Mouse (Mus musculus): ENCODE data around the gene St3gal4.

The St3gal4 gene

DNA sequence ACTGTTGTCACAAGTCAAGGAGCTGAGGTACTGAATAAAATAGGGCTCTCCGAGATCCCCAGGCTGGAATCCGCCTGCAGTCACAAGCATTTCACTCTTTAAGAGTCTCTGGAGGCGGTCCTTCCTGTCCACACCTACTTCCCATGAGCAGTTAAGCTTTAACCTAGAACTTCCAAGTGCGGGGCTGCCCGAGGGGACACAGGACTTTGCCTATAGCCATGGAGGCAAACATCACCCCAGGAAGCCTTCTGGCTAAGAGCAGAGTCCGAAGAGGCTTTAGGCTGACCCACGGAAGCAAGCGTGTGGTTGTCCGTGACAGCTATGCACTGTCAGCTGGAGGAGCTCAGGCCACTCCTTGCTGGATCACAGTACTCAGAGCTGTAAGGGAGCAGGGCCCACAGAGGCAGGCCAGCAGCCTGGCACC is 9.9 kb upstream of the St3gal4 start:
- DNase-seq (ENCODE audit: low spot score in 2 of 2): no peak

DNA sequence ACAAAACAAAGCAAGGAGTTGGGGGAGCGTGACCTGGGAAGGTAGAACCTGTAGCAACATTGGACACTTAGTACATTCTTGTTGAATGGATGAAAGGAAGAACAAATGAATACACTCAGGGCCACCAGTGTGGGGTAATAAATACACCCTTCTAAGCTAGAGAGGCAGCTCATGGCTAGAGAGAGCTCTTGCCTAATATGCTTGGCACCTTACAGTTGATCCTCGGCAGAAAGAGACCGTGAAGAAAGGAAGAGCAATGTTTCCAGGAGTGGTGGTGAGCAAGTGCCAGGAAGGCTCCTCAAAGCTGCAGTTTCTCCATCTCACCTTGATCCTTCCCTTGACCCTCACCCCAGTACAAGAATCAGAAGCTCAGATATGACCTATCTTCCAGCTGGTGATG is 9.5 kb upstream of the St3gal4 start:
- no peak for DNase-seq (ENCODE audit: low spot score in 2 of 2)

DNA sequence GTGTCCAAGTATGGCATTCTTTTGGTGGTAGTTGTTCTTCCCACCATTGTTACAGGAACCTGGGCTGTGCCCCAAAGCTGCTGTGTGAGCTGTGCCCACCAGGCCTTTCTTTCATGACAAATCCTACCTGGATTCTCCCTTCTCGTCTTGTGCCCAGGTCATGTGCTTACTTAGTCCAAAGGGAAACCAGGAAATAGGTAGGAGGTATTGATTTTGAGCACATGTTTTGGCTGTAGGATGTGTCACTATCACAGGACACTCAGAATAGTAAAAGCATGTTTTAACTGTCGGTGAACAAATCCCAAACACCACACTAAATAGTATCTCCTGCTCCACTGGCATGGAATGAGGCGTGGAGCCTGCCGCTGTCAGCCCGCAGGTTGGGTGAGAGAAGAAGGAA is 8.5 kb upstream of the St3gal4 start:
- DNase-seq (ENCODE audit: low spot score in 2 of 2): no peak

DNA sequence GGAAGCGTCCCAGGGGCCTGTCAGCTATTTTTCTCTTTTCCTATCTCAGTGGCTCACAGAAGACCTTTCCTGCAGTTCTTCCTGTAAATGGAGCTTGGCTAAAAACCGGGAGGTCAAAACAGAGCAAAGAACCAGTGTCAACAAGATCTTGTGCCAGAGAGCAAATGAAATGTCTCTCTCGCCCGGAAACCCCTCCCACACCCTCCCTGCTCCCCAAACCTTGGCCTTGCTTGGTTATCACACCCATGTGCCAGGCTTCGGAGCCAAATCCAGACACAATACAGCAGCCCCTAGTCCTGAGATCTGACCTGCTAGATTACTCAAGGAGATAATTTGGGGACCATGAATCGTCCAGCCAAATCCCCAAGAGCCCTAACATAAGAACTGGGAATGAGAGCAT is 8.1 kb upstream of the St3gal4 start:
- no peak for DNase-seq (ENCODE audit: low spot score in 2 of 2)

DNA sequence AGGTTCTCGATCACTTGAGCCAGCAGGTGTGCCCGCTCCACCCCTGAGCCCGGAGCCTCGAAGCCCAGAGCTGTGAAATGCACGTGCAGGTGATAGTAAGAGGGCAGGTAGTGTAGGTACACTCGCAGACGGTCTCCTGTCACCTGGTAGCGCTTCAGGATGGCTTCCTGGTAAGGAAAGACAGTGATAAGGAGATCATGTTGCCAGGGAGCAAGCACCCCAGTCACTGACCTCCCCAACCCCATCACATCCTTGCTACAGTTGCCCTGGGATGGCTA is 5.5 kb upstream of the St3gal4 start:
- no peak for DNase-seq (ENCODE audit: low spot score in 2 of 2)

DNA sequence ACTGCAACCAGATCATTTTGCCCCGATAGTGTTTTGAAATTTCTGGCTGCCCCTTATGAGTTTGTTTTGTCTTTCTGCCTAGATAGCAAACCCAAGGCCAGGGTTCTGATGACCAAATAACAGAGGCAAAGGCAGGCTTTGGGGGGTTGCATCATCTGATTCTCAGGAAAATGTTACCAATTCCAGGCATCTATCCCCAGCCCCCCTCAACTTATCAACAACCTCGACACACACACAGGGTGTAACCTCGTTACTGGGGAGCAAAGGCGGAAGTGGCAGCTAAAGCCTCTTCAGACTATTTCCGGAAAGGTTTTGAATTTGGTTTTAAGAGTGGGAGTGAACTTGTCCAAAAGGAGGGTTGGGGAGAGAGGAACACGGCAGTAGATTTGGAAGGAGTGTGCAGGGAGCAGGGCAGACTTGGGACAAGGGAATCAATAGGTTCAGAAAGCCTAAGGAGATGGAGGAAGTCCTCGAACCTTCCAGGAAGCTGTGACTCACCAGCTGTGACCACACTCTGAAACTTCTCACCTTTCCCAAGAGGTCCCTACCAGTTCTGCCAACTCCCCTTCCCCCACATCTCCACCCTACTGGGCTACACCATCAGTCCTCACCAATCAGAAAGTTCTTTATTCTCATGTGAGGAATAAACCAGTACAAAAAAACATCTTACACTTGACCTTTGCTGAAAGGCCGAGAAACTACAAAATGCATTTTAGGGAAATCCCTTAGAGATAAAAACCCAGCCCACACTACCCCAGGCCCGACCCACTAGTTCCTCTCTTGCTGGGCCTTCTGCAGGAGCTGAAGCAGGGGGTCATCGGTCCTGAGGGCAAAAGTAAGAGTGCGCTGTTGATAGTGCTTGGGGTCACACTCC is 5.0 kb upstream of the St3gal4 start:
- DNase-seq (ENCODE audit: low spot score in 2 of 2): no peak

DNA sequence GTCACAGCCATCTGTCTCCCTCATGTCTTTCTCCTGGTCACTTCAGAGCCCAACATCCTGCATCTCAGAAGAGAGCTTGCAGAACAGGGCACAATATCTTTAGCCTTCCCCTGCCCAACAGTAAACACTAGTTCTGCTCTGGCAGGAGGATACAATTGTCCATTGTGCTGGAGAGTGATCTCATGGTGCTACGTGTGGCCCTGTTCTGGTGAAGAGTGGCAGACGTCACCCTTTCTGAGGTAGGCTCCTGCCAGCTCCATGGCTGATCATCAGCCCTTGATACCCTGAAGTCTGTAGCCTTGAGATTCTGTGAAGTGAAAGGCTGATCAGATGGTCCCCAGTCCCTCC is 4.4 kb upstream of the St3gal4 start:
- no peak for DNase-seq (ENCODE audit: low spot score in 2 of 2)

DNA sequence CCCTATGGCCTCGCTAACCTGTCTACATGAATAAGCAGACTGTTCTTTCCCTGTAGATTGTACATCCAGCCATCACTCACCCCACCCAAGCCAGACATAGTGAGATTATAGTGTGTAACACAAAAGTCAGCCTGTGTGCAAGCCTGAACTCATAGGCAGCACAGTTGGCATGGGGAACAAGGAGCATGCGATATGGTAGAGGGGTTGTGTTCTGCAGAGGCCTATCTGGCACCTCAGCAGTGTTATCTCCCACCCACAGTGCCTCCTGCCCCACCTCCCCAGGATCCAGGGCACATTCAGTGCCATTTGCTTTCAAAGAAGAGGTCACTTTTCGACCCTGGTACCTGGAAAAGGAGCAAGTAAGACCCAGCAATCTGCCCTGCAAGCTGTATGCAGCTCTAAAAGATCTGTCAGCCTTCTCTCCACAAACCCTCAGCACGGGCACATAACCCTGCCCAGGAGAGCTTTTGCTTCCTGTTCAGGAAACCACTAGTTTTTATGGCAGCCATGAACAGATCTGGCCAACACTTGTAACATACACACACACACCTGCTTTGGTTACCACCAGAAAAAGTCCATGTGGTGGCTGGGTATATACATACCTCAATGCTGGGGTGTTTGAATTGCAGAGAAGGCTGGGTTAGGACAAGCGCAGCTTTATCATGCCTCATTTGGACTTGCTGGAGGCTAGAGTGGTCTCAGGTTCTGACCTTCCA is 3.6 kb upstream of the St3gal4 start:
- DNase-seq (ENCODE audit: low spot score in 2 of 2): no peak

DNA sequence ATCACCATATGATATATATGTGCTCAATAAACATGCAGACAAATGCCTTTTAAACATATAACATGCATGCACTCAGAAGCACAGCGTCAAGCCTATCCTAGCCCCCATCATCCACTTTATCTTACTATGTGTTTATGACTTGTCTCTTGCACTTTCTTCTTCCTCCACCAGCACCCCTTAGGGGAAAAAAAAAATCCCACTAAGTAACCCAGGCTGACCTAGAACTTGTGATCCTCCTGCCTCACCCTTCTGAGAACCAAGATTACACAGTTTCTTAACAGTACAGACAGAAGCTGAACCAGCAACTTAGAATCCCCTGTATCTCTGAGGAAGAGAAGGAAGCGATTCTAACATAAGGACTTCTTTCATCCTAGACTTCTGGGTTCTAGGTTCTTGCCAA is 505 bp downstream of the St3gal4 start:
- no peak for DNase-seq (ENCODE audit: low spot score in 2 of 2)

DNA sequence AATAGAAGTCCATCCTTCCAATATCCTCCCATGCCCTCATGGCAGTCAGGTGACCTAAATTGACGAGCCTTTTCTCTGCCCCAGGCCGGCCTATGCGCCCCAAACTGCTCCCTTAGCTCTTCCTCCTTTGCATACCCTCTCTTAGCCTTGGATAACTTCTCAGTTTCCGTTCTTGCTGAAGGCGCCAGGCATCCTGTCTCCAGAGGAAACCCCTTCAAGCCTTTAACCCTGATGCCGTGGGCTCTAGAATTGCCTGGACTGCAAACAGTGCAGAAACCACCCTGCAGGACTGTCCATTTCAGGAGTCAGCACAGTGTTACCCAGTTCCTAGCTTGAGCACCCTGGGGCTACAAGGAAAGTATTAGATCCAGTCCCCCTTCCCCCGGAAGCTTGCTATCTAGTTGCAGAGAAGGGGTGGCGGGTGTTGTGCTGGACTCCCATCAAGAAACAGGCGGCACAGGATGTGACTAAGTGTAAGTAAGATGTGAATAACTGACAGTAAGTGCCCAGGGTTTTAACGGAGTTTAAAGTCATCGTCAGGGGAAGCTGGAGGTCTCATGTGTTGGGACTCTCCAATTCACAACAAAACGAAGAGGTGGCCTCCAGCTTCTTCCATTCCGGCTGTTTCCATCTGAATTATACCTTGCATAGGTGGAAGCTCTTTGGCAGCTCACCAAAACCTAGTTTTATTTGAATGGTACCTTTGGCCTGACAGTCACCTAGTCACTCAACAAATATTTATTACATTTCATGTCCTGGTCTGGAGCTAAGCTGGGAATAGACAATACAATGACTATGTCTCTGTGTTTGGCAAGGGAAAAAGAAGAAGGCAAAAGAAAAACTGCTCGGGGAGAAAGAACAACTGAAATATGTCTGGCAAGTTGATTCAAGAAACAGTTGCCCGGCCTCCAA is 1.4 kb downstream of the St3gal4 start:
- no peak for DNase-seq (ENCODE audit: low spot score in 2 of 2)

DNA sequence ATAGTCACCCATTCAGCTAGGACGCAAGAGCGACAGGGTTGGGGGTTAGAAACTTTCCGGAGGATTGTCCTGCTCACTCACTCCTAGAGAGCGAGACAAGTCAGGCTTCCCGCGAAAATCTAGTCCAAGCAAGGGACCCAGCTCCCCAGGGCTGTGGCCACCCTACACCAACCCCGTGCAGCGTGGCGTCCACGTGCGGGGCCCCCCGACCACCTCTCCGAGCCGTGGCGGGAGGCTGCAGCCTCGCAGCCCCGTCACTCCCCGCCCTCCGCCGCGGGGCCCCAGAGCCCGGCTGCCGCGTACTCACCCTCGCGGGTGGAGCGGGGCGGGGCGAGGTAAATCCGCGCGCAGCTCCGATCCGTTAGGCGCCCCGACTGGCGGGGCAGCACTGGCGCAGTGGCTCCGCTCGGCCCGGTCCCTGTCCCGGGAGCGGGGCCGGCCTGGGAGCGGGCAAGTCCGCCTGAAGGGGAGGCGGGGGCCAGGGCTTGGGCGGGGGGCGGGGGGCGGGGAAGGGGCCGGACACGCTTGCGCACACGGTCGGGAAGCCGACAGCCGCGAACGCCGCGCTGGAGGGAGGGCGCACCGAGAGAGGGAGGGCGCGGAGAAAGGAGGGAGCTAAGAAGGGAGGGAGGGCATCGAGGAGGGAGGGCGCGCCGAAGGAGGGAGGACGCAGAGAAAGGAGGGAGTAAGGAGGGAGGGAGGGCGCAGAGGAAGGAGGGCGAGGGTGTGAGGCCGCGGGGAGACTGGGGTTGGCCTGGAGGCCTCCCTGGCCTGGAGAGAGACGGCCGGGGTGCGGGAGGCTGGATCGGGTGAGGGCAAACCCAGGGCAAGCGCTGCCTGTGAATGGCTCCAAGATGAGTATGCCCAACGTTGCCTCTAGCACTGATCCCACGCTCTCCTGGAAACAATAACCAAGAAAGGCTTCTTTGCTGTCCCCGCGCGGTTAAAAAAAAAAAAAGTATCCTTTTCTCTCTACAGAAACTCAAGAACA is 2.4 kb downstream of the St3gal4 start:
- peak; percentile 58 to 83 for DNase-seq (ENCODE audit: low spot score in 2 of 2)

DNA sequence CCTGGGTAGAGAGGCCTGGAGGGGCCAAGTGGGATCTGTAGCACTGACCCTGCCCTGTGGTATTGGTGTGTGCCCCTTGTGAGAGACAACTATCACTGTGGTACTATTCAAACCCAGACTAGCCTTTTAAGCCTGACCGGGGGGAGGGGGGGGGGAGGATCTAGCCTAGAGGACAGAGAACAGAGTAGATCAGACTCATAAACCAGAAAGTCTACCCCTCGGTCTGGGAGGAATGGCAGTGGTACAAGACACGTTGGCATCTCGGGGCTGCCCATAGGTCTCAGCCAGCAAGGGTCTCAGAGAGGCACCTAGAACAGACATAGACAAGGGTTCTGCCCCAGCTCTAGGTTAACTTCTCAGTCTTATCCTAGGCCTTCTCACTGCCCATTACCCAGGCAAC is 3.3 kb downstream of the St3gal4 start:
- DNase-seq (ENCODE audit: low spot score in 2 of 2): no peak

DNA sequence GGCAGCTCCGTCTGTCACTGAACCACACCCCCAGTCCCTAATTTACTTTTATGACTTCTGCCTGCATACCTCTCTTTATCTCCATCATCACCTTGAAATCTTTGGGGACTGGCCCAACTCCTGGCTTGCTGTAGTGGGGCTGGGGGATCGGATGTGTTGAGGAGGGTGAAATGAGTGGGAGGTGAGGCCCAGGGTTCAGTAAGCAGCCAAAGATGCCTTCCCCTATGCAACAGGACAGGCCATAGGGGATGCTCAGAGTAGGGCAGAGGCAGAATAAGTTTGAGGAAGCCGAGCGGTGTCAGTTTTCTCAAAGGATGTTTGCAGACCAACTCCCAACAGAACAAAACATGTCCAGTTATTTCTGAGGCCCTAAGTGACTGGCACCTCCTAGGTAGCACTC is 3.8 kb downstream of the St3gal4 start:
- DNase-seq (ENCODE audit: low spot score in 2 of 2): no peak

DNA sequence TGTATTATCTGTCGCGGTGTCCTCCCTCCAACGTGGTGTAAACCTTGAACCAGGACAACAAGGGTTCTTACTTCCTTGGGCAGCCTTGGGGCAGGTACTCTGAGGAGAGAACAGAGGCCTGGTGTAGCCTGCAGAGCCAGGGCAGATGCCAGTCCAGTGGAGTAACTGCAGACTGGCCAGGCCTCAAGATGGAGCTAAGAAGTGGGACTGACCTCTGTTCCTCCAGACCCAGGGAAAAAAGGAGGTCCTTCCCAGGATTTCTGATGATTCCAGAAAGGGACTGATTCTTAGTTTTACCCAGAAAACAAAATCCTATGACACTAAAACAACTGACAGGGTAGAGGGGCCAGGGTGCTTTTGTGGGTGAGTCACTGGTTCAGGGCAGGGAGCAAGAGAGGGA is 4.8 kb downstream of the St3gal4 start:
- DNase-seq (ENCODE audit: low spot score in 2 of 2): no peak

DNA sequence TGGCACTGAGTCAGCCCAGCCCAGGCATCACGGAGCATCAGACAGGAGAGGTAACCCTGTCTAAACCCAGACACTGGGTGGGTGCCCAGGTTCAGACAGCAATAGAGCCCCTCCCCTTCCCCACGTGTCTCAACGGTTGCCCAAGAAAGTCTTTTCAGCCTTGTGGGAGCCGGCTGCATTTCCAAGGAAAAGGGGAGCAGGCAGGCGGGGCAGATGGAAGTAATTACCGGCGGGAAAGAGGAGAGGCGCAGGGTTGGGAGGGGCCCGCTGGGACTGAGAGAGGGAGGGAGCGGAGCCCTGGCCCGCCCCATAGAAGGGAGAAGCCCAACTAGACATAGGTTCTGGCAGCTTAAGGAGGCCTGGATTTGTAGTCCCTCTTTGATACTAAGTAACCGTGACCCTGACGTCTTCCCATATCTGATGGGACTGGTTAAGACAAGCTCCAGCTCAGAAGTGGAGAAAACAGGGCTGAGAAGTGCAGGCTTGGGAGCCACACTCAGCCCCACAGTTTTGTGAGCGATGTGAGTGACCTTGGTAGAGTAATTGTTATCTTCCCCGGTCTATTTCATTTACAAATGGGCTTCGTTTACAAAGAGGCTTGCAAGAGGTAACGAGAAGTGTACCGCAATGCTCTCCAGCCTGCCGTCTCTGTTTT is 7.0 kb downstream of the St3gal4 start:
- peak in 1 of 2 experiments; percentile 68 for DNase-seq (ENCODE audit: low spot score in 2 of 2)

DNA sequence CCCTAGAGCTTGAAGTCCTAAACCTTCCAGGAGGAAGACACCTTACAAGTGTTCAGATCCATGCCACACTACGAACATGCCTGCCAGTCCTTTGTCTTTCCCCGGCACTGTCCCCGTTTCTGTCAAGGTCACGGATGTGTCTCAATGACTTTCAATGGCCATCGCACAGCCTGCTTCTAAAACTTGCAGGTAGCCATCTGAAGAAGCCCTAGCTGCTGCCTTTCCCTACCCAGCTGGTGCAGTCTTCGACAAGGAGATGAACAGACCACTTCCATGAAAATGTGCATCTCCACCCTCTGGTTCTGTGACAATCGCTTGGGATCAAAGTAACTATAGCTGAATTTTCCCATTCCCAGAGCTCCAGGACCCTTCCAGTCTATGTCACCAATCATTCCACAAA is 7.6 kb downstream of the St3gal4 start:
- no peak for DNase-seq (ENCODE audit: low spot score in 2 of 2)

DNA sequence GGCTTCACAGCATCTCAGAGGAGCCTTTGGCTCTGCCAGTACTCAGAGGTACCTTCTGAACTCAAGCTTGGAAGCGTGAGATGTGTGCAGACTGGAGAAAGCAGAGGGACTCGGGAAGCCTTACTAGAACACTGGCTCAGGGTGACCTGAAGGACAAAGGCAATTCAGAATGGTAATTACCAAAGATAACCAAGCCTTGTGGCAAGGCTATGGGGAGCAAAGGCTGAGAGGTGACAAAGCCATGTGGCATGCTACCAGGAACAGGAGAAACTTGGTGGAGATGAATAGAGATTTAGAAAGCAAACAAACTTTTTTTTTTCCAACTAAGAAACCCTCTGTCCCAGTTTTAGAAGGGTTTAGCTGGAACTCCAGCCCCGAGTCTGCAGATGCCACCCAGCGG is 8.5 kb downstream of the St3gal4 start:
- DNase-seq (ENCODE audit: low spot score in 2 of 2): peak in 1 of 2 experiments; percentile 55

DNA sequence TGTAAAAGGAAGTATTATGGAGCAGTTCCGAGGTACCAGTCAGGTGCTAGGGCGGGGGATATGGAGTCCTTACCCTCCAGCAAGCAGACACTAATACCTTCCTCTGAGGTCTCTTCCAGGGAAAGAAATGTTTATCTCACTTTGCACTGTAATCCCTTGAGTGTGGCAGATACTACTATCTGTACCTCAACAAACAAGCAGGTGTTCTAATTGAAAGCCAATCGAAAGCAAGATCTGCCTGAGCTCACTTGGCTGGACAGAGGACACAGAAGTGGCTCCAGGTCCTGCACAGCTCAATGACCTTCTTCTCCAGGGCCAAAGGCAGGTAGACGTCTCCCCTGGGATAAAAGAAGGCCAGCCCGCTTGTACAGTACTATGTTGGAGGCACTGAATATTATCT is 9.0 kb downstream of the St3gal4 start:
- DNase-seq (ENCODE audit: low spot score in 2 of 2): no peak

DNA sequence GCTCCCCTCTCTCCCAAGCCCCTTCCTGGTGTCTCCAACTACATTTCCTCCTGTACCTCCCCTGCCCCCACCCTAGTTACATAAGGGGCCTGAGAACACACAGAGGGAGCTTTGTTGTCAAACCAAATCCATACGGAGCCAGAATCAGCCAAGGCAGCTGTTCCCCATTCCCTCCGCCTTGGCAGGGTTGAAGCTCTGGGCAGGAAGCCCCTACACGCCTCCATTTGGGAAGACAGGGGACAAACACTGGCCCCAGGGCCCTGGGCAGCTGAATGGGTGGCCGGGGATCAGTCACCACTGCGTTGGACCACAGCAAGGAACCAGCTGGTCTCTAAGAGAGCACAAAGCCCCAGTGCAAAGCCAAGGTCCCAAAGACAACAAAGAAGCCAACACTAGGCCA is 10.2 kb downstream of the St3gal4 start:
- DNase-seq (ENCODE audit: low spot score in 2 of 2): peak in 1 of 2 experiments; percentile 56

DNA sequence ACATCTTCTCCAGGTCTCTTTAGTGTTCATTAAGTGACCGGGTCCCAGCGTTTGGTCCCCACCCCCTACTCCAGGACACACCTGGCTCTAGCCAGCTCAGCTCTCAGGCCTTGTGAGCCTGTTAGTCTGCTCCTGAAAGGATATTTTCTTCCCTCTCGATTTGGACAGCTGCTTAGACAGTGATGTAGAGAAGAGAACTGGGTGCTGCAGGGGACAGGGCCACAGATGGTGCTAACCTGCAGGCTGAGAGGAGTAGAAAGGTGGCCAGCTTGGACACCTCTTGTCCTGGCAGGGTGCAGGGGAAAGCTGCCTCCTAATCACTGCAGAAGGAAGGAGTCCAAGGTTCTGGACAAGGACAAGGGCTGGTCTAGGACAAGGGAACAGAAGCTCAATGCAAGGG is 11.0 kb downstream of the St3gal4 start:
- no peak for DNase-seq (ENCODE audit: low spot score in 2 of 2)

DNA sequence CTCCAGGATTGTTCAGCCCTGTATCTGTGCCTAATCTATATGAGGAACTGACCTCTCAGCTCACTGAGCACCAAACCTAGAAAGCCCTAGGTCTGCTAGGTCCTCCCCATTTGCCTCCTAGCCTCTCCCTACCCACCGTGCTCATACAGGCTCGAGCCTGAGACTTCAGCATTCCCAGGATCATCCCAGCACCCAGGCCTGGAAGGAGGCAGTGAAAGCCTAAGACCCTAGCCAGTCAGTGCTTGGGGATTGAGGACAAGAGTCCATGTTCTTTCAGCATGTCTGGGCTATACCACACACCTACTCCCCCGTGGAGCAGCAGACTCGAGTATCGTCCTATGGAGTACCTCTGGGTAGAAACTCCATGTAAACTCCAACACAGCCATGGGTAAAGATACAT is 11.7 kb downstream of the St3gal4 start:
- DNase-seq (ENCODE audit: low spot score in 2 of 2): no peak

All from urinary bladder, postnatal 36 days (tissue).